Mouse (Mus musculus) neural tube, embryonic 15.5 days (tissue): ENCODE data around the gene Rimklb. TPM values are rescaled to one million over a fixed set of nuclear protein-coding genes. Genes with fewer than 3 reads are reported as not detected.
"Not testable (repeated sequence)": the region's sequence is repeated elsewhere in the genome, so short reads cannot be mapped to it uniquely, and the experiment has no call there.

ENCODE experiments used
- ATAC-seq: fragments of 200-750 bp; cut with Nextera tagmentation; 2 replicates; pipeline ENCODE4 v1.8.0; 2017; ENCODE audit warnings: mild to moderate bottlenecking, moderate TSS enrichment, moderate library complexity; ENCODE audit not compliant: low FRiP score
- H3K27ac ChIP-seq: fragments of 300-500 bp; sonication (generic); replicated peaks from 2 replicates; pipeline ENCODE4 v1.5.1; 2015; ENCODE audit warnings: mild to moderate bottlenecking, inconsistent platforms
- H3K27me3 ChIP-seq: fragments of 300-500 bp; sonication (generic); replicated peaks from 2 replicates; pipeline ENCODE4 v1.6.1; 2015; ENCODE audit warnings: inconsistent platforms
- H3K36me3 ChIP-seq: fragments of 300-500 bp; sonication (generic); 2 replicates; pipeline ENCODE4 v1.6.1; 2015; ENCODE audit warnings: inconsistent platforms
- H3K4me1 ChIP-seq: fragments of 300-500 bp; sonication (generic); 2 replicates; pipeline ENCODE4 v1.6.1; 2015; ENCODE audit warnings: inconsistent platforms
- H3K4me2 ChIP-seq: fragments of 300-500 bp; sonication (generic); 2 replicates; pipeline ENCODE4 v1.6.1; 2015; ENCODE audit warnings: inconsistent platforms, mild to moderate bottlenecking, moderate library complexity
- H3K4me3 ChIP-seq: fragments of 300-500 bp; sonication (generic); replicated peaks from 2 replicates; pipeline ENCODE4 v1.5.1; 2015; ENCODE audit warnings: mild to moderate bottlenecking, inconsistent platforms
- H3K9ac ChIP-seq: fragments of 300-500 bp; sonication (generic); replicated peaks from 2 replicates; pipeline ENCODE4 v1.6.1; 2015; ENCODE audit warnings: mild to moderate bottlenecking, inconsistent platforms
- H3K9me3 ChIP-seq: fragments of 300-500 bp; sonication (generic); replicated peaks from 2 replicates; pipeline ENCODE4 v1.6.1; 2016; ENCODE audit warnings: inconsistent platforms
- WGBS: fragments of 180-500 bp; shearing (Covaris S2); methylation state at CpG from one replicate; pipeline ENCODE4 v1.1.7; 2015; ENCODE audit warnings: mixed read lengths; 5-methylcytosine and 5-hydroxymethylcytosine counted together
- polyA plus RNA-seq: library from polyadenylated mRNA; unstranded; fragments of >200 nt; fragmentation: Nextera tagmentation; extraction: Ambion mirVana; gene quantifications from 2 replicates; pipeline ENCODE4 v1.2.1, GENCODE M21; 2015

The Rimklb gene
- polyA plus RNA-seq, 1 experiment from 2014 or later: 103 TPM

DNA sequence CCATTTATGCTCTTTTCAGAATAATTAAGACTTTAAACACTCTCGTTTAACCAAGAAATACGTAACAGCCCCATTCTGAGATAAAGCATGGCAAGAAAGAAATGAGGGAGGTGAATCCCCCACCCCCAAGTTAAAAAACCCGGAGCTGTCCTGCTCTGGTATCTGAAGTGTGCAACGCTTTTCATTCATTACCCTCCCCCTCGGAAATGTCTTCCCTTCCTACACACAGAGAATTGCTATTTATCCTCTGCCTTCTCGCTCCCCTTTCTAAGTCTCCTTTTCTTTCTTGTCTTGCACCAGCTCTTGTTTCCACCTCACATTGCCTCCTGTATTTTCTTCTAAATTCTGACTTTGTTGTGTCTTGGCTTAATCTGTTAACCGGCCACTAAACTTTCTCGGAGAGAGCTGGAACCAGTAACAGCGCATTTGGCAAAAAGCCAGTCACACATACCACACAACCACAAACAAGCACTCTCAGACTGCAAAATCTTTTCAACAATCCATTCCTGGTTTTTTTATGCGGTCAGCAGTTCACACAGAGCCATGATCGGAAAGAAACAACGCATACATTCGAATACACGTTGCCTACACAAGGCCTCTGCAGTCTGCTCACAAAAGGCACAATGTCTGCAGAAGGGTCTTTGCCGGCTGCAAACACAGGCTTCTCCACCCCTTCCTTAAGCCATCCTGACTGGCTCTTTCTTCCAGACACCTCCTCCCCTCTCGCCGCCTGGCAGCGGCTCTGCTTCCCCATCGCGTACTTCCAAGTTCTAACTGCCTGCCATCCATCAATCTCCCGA, 3.3 kb downstream of the Rimklb start:
- Histone ChIP-seq H3K4me2 (peak overlapping the region; percentile 37), H3K36me3 (no peaks in the 10 kb centered on the region), H3K4me1 (peaks cover 46% of the 10 kb centered on the region), H3K27ac (peak overlapping the region; percentile 72), H3K4me3 (no peak overlapping the region), H3K9ac (no peak overlapping the region; the same call in 1 of the 2 replicates), H3K27me3 (no peaks in the 10 kb centered on the region), H3K9me3 (no peaks in the 10 kb centered on the region)
- peak; percentile 56 for ATAC-seq
- 7% methylated on average over 21 of the region's 21 CpGs for WGBS

DNA sequence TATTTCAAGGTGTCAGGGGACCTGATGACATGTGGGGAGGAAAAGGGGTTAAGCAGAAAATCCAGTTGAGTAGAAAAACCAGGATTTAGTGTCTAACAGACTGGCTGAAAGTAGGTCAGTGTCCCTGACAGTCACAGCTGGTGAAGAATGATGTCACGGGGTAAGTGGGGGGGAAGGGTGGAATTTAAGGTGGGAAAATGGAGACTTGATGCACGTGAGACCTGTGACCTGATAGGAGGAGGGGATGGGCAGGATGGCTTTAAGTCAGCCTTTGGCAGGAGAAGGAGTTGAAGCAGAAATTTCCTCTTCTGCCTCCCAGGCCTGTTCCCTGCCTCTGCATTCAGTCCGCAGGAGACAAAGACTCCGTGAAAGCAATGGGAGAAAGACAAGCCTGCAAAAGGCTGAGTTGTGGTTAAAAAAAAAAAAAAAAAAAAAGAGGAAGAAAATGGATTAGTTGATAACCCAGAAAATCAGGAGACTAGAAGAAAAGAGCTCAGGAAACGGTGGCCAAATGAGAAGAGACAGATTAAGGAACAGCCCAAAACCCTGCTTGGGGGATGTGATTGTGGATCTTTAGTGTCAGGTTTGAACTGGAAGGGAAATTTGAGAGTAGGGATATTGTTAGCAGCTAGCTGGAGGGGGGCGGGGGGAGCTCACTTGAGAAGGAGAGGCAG, 4.6 kb downstream of the Rimklb start:
- H3K4me1 ChIP-seq: peaks cover 46% of the 10 kb centered on the region
- no peak overlapping the region for H3K4me2 ChIP-seq
- no peaks in the 10 kb centered on the region for H3K36me3 ChIP-seq
- no peaks in the 10 kb centered on the region for H3K27me3 ChIP-seq
- 30% methylated on average over 6 of the region's 6 CpGs for WGBS
- H3K9ac ChIP-seq: no peak overlapping the region
- ATAC-seq: no peak
- H3K27ac ChIP-seq: peak overlapping the region; percentile 72
- no peaks in the 10 kb centered on the region for H3K9me3 ChIP-seq
- H3K4me3 ChIP-seq: no peak overlapping the region

- peak overlapping the region; percentile 82 for H3K4me2 ChIP-seq
- no peaks in the 10 kb centered on the region for H3K27me3 ChIP-seq
- no peaks in the 10 kb centered on the region for H3K9me3 ChIP-seq
- 33% methylated on average over 6 of the region's 6 CpGs for WGBS
- H3K9ac ChIP-seq: no peak overlapping the region
- H3K27ac ChIP-seq: no peak overlapping the region
- no peak overlapping the region for H3K4me3 ChIP-seq
- ATAC-seq: no peak
- no peaks in the 10 kb centered on the region for H3K36me3 ChIP-seq
- peaks cover 46% of the 10 kb centered on the region for H3K4me1 ChIP-seq
Measured at GRCm38 (mm10) chr6:122492479-122492878, 6.1 kb downstream of the Rimklb start.

DNA sequence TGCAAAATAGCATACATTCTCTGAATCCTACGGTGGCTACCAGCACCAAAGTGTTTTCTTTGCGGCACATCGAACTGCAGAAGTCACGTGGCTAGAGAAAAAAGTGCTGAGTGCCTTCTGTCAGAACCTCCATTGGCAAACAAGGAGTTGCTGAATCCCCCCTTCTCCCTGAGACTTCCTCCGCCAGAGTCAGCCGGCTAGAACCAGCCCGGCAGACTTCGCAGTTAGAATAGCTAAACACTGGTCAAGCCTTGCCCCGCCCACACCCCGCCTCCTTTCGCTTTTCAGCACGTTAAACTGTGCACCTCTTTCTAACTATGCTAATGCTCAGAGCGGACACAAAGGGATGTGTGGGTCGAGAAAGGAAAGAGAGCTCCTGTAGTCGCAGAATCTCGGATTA, 7.0 kb downstream of the Rimklb start:
- Histone ChIP-seq H3K36me3 (no peaks in the 10 kb centered on the region), H3K27me3 (no peaks in the 10 kb centered on the region), H3K9me3 (no peaks in the 10 kb centered on the region), H3K4me2 (peak overlapping the region; percentile 82), H3K27ac (peak overlapping the region; percentile 80), H3K9ac (peak overlapping the region; percentile 48), H3K4me3 (peak overlapping the region; percentile 43), H3K4me1 (peaks cover 41% of the 10 kb centered on the region)
- ATAC-seq: peak; percentile 58
- under 1% methylated on average over 16 of the region's 16 CpGs for WGBS

DNA sequence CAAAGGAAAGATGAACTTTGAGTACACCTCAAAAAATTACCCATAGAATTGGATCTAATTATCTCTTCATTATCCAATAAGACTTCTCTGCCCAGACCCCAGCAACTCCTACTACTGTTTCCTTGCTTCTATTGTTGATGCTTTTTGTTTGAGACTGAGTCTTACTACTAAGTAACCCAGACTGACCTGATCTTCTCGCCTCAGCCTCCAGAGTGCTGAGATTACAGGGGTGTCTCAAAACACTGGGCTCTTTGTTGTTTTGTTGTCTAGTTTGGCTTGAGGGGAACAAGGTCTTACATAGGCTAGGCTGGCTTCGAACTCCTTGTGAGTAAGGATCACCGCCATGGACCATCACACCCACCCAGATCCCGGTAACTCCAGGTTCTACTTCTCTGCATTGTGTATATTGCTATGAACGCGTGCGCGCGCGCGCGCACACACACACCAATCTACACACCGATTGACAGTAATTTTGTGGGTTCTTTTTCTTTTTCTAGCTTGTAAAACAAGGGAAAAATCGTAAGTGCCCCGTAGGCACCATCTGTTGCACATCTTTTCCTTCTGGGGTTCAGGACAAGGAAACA, 7.5 kb downstream of the Rimklb start:
- H3K4me1 ChIP-seq: peaks cover 36% of the 10 kb centered on the region
- H3K27me3 ChIP-seq: no peaks in the 10 kb centered on the region
- H3K36me3 ChIP-seq: no peaks in the 10 kb centered on the region
- no peaks in the 10 kb centered on the region for H3K9me3 ChIP-seq
- H3K4me3 ChIP-seq: peak overlapping the region; percentile 43
- peak overlapping the region; percentile 82 for H3K4me2 ChIP-seq
- peak overlapping the region; percentile 48 for H3K9ac ChIP-seq
- ATAC-seq: no peak
- WGBS: 26% methylated on average over 15 of the region's 15 CpGs
- peak overlapping the region; percentile 80 for H3K27ac ChIP-seq

DNA sequence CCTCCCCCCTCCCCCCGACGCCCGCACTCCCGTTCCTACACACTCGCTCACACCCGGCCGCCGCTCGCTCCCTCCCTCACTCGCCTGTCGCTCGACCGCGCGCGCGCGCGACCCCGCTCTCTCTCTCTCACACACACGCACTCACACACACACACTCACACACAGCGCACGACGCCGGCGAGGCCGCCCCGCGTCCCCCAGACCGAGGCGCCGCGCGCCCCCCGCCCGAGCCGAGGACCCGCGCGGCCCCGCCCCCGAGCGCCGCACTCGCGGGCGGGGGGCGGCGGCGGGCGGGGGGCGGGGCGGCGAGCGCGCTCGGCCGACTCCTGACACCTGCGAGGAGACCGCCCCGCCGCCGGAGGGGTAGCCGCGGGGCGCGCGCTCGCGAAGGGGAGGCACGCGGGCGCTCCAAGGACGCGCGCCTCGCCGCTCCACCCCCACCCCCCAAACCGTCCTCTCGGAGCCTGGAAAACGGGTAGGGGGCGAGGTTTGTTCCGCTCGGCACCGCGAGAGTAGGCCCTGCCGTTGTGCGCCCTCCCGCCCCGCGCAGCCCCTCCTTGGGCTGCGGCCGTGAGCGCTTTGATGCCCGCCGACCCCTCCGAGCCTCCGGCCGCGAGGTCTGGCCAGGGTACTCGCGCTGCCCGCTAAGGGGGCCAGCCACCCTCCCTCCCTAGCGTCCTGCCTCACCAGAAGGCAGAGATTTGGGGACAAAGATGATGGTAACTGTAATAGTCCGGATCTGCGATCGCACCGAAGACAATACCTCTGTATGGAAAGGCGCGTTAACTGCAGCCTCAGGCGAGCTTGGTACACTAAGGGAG, 12.1 kb downstream of the Rimklb start:
- ATAC-seq: peak; percentile 92
- Histone ChIP-seq H3K36me3 (no peaks in the 10 kb centered on the region), H3K4me2 (peak overlapping the region; percentile 65), H3K4me3 (peak overlapping the region; percentile 71), H3K9me3 (no peaks in the 10 kb centered on the region), H3K27me3 (no peaks in the 10 kb centered on the region), H3K27ac (peak overlapping the region; percentile 98), H3K9ac (peak overlapping the region; percentile 72), H3K4me1 (peaks cover 30% of the 10 kb centered on the region)
- WGBS: 1% methylated on average over 66 of the region's 111 CpGs

DNA sequence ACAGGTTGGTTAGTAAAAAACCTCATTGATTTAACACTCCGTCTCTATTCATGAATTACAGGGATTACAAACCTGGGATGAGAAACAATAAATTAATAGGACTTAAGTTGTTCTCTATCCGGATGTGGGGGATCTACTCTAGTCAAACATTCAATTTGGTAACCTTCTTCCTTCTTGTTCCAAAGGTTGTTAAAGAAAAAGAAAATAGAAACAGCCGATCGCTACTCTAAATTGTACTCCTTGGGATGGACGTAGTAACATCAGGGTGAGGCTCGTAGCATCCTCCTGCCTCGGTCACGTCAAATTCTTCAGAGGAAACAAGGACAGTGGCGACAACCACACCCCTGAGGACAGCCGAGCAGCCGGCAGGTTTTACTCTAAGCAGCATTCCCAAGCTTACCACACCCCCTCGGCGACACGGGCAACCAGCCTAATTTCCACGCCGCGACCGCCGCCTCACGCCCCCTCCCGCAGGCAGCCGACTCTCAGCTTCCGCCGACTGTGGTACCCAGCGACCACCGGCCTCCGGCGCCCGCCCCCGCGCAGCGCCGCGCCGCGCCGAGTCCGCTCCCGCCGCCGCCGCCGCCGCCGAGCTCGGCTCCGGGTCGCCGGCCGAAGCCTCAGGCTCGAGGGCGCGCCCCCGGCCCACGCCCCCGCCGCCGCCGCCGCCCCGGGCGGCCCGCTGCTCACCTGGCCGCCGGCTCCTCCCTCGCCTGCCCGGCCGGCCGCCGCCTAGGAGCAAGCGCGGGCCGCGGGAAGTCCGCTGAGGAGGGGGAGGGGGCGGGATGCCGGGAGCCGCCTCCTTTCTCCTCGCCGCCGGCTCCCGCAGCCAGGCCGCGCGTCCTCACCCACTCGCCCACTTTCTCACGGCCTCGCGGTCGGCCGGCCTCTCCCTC, 12.9 kb downstream of the Rimklb start:
- ATAC-seq: peak; percentile 45
- H3K4me3 ChIP-seq: peak overlapping the region; percentile 71
- 2% methylated on average over 57 of the region's 91 CpGs for WGBS

GRCm38 (mm10) chr6:122478062-122478461, 20.5 kb downstream of the Rimklb start:
- H3K4me3 ChIP-seq: no peak overlapping the region
- H3K9me3 ChIP-seq: no peaks in the 10 kb centered on the region
- H3K9ac ChIP-seq: no peak overlapping the region
- ATAC-seq: no peak
- no peak overlapping the region for H3K27ac ChIP-seq
- H3K27me3 ChIP-seq: no peaks in the 10 kb centered on the region
- no peak overlapping the region for H3K4me2 ChIP-seq
- 80% methylated on average over 3 of the region's 3 CpGs for WGBS
- peaks cover 8% of the 10 kb centered on the region for H3K4me1 ChIP-seq
- H3K36me3 ChIP-seq: no peaks in the 10 kb centered on the region

More for the DNA sequence above, 12.9 kb downstream of the Rimklb start:
- H3K4me2 ChIP-seq: peak overlapping the region; percentile 65
- no peaks in the 10 kb centered on the region for H3K36me3 ChIP-seq
- no peaks in the 10 kb centered on the region for H3K9me3 ChIP-seq
- H3K27me3 ChIP-seq: no peaks in the 10 kb centered on the region
- H3K9ac ChIP-seq: peak overlapping the region; percentile 72
- H3K4me1 ChIP-seq: peaks cover 23% of the 10 kb centered on the region
- H3K27ac ChIP-seq: peak overlapping the region; percentile 98

- H3K9ac ChIP-seq: not testable (repeated sequence)
Measured at GRCm38 (mm10) chr6:122471461-122471860, 27.1 kb downstream of the Rimklb start.

DNA sequence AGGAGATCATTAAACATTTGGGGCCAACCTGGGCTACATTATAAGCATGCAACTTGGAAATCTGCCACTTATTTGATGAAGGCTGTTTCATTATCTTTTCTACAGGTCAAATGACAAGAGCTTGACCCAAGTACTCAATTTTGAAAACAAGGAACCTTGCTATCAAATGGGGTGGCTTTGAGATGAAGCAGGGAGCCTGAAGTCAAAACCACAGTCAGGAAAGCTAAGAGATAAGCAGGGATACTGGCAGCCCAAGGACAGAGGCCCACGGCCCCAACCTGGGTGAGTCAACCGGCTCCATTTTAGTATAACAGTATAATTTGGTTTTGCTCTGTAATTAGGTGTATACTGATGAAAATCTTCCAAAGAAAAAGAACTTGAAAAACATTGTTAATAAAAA, 28.3 kb downstream of the Rimklb start:
- Histone ChIP-seq H3K4me2 (no peak overlapping the region), H3K9me3 (no peaks in the 10 kb centered on the region), H3K4me3 (no peak overlapping the region), H3K27me3 (no peaks in the 10 kb centered on the region), H3K36me3 (peaks cover 54% of the 10 kb centered on the region), H3K27ac (no peak overlapping the region), H3K4me1 (no peaks in the 10 kb centered on the region), H3K9ac (no peak overlapping the region)
- ATAC-seq: no peak
- WGBS: 100% methylated on average over 2 of the region's 2 CpGs

More at GRCm38 (mm10) chr6:122471461-122471860, 27.1 kb downstream of the Rimklb start:
- not testable (repeated sequence) for H3K4me1 ChIP-seq, H3K4me2 ChIP-seq, ATAC-seq, H3K27ac ChIP-seq, H3K9me3 ChIP-seq, H3K4me3 ChIP-seq, H3K27me3 ChIP-seq
- WGBS: 92% methylated on average over 3 of the region's 3 CpGs
- peaks cover 48% of the 10 kb centered on the region for H3K36me3 ChIP-seq
